Mouse (Mus musculus) skeletal muscle tissue, adult 2 months (tissue): Measurements from ENCODE around the gene Tra2b.
"Not testable (repeated sequence)": the region's sequence is repeated elsewhere in the genome, so short reads cannot be mapped to it uniquely, and the experiment has no call there.

Experiments used
- DNase-seq: peaks from one replicate; pipeline ENCODE4 v3.0.0-alpha.2; 2012; ENCODE audit warnings: low read depth, low spot score

Gene Tra2b

DNA sequence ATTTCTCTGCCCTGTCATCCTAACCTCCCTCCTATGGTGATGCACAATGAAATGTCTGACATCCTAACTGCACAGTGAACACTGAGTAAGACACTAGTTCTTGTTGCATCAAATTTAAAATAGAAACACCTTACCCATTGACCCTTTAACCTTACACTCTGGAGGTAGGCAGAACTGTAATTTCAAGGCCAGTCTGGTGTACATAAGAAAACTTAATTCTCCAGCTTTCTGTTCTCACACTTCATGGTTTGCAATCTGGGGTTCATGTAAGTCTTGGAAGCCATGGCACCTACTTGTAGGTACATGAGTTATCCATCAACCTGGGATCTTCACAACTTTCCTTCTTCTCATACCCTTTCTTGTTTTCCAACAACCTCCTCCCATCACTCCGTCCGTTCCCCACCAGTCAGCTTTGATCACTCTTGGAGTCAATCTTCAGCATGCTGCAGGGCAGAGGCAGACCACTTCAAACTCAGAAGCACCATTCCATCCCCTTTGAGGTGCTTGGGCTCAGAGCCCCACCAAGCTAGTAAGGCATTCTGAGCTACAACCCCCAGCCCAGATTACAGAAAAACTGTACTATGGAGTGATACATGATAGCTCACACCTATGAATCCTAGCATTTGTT, 23.5 kb downstream of the Tra2b start:
- DNase-seq = no peak

DNA sequence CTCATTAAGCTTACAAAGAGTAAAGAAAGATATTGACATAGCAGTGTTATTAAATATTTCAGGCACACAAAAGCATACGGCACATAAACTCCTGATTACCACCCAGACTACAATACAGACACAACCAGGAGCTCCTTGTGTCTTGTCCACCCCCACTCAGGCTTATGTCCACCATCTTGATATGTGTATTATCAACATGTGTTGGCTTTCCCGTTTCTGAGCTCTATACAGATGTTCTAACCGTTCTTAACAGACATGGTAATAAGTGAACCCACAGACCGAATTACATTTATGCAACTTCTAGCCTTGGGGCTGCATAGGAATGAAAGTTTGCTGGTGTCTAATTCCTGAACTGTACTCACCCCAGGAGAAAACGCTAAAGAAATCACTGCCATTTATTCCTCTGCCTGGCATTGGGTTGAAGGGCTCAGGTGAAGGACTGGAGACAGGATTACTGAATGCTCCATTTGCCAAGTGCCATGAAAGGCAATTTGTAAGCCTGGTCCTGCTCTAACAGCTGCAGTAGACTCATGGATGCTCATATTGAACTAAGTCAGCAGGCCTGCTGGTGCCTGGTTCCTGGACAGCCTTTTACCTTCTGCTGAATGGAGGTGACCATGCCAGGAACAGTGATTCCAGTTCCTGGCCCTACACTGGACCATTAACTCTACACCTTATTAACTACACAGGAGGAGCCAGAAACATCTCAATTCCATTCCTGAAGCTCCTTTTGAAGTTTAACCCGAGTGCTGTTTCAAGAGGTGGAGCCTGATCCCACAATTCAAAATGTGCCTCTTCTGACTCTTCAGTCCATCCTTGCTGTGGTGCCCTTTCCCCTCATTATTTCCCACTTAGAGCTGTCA, 24.2 kb downstream of the Tra2b start:
- DNase-seq = no peak

- DNase-seq = no peak
These were observed 24.9 kb downstream of the Tra2b start for GRCm38 (mm10) chr16:22240856-22241255.

DNA sequence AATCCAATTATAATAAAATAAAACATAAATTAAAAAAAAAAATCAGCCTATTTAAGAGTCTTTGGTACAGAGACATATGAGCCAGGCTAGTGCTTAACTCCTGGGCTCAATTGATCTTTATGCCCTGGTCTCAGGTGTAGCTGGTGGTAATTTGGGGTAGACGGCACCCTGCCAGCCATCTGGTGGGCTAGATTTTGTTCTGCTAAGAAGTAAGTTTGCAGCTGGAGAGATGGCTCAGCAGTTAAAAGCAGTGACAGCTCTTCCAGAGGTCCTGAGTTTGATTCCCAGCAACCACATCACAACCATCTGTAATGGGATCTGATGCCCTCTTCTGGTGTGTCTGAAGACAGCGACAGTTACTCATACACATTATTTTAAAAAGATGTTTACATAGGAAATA, 25.8 kb downstream of the Tra2b start:
- no peak for DNase-seq

GRCm38 (mm10) chr16:22238928-22239620, 26.7 kb downstream of the Tra2b start:
- no peak for DNase-seq

- not testable (repeated sequence) for DNase-seq
These were observed 27.4 kb downstream of the Tra2b start for GRCm38 (mm10) chr16:22238402-22238801.

DNA sequence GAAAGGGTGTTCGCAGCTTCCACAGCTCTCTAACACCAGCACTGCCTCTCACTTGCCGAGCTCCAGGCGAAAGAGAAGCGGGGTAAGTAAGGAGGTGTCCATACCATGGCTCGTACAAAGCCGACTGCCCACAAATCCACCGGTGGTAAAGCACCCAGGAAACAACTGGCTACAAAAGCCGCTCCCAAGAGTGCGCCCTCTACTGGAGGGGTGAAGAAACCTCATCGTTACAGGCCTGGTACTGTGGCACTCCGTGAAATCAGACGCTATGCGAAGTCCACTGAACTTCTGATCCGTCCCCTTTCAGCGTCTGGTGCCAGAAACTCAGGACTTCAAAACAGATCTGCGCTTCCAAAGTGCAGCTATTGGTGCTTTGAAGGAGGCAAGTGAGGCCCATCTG, 29.0 kb downstream of the Tra2b start:
- no peak for DNase-seq

GRCm38 (mm10) chr16:22234535-22234934, 31.3 kb downstream of the Tra2b start:
- no peak for DNase-seq

DNA sequence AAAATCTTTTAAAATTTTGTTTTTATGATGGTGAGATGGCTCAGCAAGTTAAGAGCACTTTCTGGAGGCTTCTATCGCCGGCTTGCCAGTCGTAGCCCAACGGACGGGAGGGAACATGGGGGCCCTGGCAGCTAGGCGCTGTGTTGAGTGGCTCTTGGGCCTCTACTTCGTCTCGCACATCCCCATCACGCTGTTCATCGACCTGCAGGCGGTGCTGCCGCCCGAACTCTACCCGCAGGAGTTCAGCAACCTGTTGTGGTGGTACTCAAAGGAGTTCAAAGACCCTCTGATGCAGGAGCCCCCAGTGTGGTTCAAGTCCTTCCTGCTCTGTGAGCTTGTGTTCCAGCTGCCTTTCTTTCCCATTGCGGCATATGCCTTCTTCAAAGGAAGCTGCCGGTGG, 35.5 kb downstream of the Tra2b start:
- DNase-seq = not testable (repeated sequence)

- no peak for DNase-seq
These were observed 62.3 kb downstream of the Tra2b start for GRCm38 (mm10) chr16:22203501-22203900.

DNA sequence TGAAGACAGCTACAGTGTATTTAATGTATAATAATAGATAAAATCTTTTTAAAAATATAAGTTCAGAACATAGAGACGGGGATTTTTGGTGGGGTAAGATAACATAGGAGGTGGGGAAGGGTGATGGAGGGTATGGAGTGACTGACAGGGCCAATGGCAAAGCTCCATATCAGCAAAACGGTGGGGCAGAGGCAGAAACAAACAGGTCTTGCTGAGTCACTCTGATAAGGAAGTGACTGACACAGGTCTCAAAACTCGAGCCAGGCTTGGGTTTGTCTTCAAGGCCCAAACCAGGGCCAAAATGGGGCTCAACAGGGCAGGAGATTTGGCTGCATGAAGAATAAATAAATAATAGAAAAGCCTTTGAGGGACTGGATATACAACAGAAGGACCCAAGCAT, 63.9 kb downstream of the Tra2b start:
- no peak for DNase-seq

DNA sequence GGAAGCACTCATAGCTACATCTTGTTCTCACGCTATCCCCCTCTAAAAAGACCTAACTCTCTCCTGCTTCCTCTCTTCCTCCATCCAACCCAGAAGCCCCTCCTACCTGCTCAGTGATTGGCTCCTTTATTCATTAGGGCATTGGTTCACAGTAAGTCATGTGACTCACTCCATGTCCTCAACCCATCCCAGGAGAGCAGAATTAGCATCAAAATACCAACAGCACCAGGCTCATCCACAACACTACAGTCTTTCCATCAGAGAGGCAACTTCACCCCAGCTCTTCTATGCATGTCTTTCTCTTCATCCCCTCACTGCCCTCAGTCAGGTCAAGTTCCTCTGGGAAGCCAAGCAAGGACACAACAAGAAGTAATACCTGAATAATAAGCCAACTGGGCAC, 65.3 kb downstream of the Tra2b start:
- DNase-seq = no peak
